In genomic region chr8:126692711-126693110, GRCm38 (mm10) we compare ENCODE assay signal across 18 mouse cellular contexts.
DNase-seq lines count a peak whose midpoint lies in the region; ATAC-seq and TF ChIP-seq lines count a peak whose summit lies in the region.
"Had no signal": no experiment of that assay in that cellular context is flagged by ENCODE, and none has a peak within 500 bp of the region (broad histone marks: within the 10 kb centered on the region; RNA-seq: fewer than 3 reads in every experiment).

No protein-coding gene starts in this region.

- 80% methylated on average over 3 of the region's 3 CpGs for WGBS in heart, embryonic 14.5 days
- 76% methylated on average over 3 of the region's 3 CpGs for WGBS in lung, embryonic 15.5 days
- WGBS in stomach, postnatal 0 days, result 65% methylated on average over 3 of the region's 3 CpGs

- H3K36me3 ChIP-seq in heart, embryonic 14.5 days (ENCODE audit: control insufficient read depth, insufficient read depth, low read length), result no peaks in the 10 kb centered on the region
- H3K36me3 ChIP-seq in lung, embryonic 15.5 days, result no peaks in the 10 kb centered on the region
- H3K36me3 ChIP-seq in stomach, postnatal 0 days (ENCODE audit: control insufficient read depth, insufficient read depth, low read length), result no peaks in the 10 kb centered on the region
- H3K36me3 ChIP-seq: embryonic facial prominence, embryonic 10.5 days; forebrain, embryonic 15.5 days; intestine, embryonic 15.5 days; midbrain, embryonic 12.5 days; neural tube, embryonic 15.5 days had no signal

- no peak overlapping the region for H3K4me3 ChIP-seq in heart, embryonic 14.5 days (ENCODE audit: control insufficient read depth in 1 of 2, insufficient read depth in 1 of 2, low read depth in 1 of 2, low read length in 2 of 2)
- no peak overlapping the region for H3K4me3 ChIP-seq in lung, embryonic 15.5 days
- H3K4me3 ChIP-seq in stomach, postnatal 0 days (ENCODE audit: low read depth, low read length), result no peak overlapping the region
- H3K4me3 ChIP-seq: embryonic facial prominence, embryonic 10.5 days; forebrain, embryonic 15.5 days; intestine, embryonic 15.5 days; midbrain, embryonic 12.5 days; neural tube, embryonic 15.5 days had no signal

- peaks cover 4 to 8% of the 10 kb centered on the region in 2 experiments; a peak in 3 of 4 replicates for H3K4me1 ChIP-seq in heart, embryonic 14.5 days (ENCODE audit: control insufficient read depth in 2 of 2, insufficient read depth in 2 of 2, low read length in 2 of 2)
- peaks cover 32% of the 10 kb centered on the region for H3K4me1 ChIP-seq in lung, embryonic 15.5 days
- 0 out of 2 replicates have a peak, but pooled peaks cover 7% of the 10 kb centered on the region for H3K4me1 ChIP-seq in stomach, postnatal 0 days (replicated peaks; ENCODE audit: control insufficient read depth, insufficient read depth)
- H3K4me1 ChIP-seq: forebrain, embryonic 15.5 days; midbrain, embryonic 12.5 days had no signal

- H3K27me3 ChIP-seq in heart, embryonic 14.5 days (ENCODE audit: control insufficient read depth, insufficient read depth, low read length), result no peaks in the 10 kb centered on the region
- no peaks in the 10 kb centered on the region for H3K27me3 ChIP-seq in lung, embryonic 15.5 days
- H3K27me3 ChIP-seq in stomach, postnatal 0 days (ENCODE audit: control insufficient read depth, insufficient read depth, low read length), result no peaks in the 10 kb centered on the region
- H3K27me3 ChIP-seq: forebrain, embryonic 15.5 days; intestine, embryonic 15.5 days; midbrain, embryonic 12.5 days; neural tube, embryonic 15.5 days had no signal

- H3K9me3 ChIP-seq in heart, embryonic 14.5 days (ENCODE audit: control insufficient read depth, low read length), result no peaks in the 10 kb centered on the region
- H3K9me3 ChIP-seq in lung, embryonic 15.5 days, result no peaks in the 10 kb centered on the region
- no peaks in the 10 kb centered on the region for H3K9me3 ChIP-seq in stomach, postnatal 0 days (ENCODE audit: control insufficient read depth, low read length)
- H3K9me3 ChIP-seq: embryonic facial prominence, embryonic 10.5 days; forebrain, embryonic 15.5 days; intestine, embryonic 15.5 days; midbrain, embryonic 12.5 days; neural tube, embryonic 15.5 days had no signal

- peak overlapping the region; percentile 27 to 39; a peak in 3 of 4 replicates for H3K27ac ChIP-seq in heart, embryonic 14.5 days (replicated peaks in 1 of 2; ENCODE audit: control insufficient read depth in 1 of 2, insufficient read depth in 1 of 2, low read depth in 2 of 2, low read length in 2 of 2)
- H3K27ac ChIP-seq in lung, embryonic 15.5 days, result 0 out of 2 replicates have a peak overlapping the region, but pooled peaks have one; percentile 42
- peak overlapping the region; percentile 61 for H3K27ac ChIP-seq in stomach, postnatal 0 days (replicated peaks)
- H3K27ac ChIP-seq: embryonic facial prominence, embryonic 10.5 days; forebrain, embryonic 15.5 days; intestine, embryonic 15.5 days; midbrain, embryonic 12.5 days; neural tube, embryonic 15.5 days had no signal

- no peak for TF ChIP-seq EP300 in stomach, postnatal 0 days (optimal IDR thresholded peaks at IDR 0.05)

- intact Hi-C loops in heart, postnatal 10 days (cut with DNase I), result no loop called here

- TF ChIP-seq CTCF in brain, embryonic 14.5 days (IDR thresholded peaks at IDR 0.05; ENCODE audit: borderline replicate concordance, extremely low read depth, insufficient read depth, insufficient read length), result no peak
- TF ChIP-seq CTCF in stomach, postnatal 0 days (IDR thresholded peaks at IDR 0.05; ENCODE audit: low read depth), result no peak

- H3K4me2 ChIP-seq in heart, embryonic 14.5 days (ENCODE audit: low read length), result no peak overlapping the region
- H3K4me2 ChIP-seq in lung, embryonic 15.5 days, result no peak overlapping the region
- no peak overlapping the region for H3K4me2 ChIP-seq in stomach, postnatal 0 days (replicated peaks; ENCODE audit: low read depth)
- H3K4me2 ChIP-seq: forebrain, embryonic 15.5 days; intestine, embryonic 15.5 days; liver, embryonic 11.5 days; midbrain, embryonic 12.5 days; neural tube, embryonic 15.5 days had no signal

- no peak for ATAC-seq in heart, embryonic 14.5 days (ENCODE audit: insufficient number of reproducible peaks, insufficient read depth, low FRiP score, low read depth)
- no peak for ATAC-seq in lung, embryonic 15.5 days (ENCODE audit: borderline replicate concordance, extremely low read depth, low FRiP score, low TSS enrichment)
- ATAC-seq in stomach, postnatal 0 days (ENCODE audit: low FRiP score, low TSS enrichment), result no peak
- ATAC-seq: forebrain, embryonic 15.5 days; hindbrain, embryonic 16.5 days; intestine, embryonic 15.5 days; liver, postnatal 0 days had no signal

- no peak for DNase-seq in heart, postnatal 10 days
- DNase-seq in lung, postnatal 14 days, result no peak
- peak; percentile 48 for DNase-seq in brain, embryonic 14.5 days (ENCODE audit: low read depth)
- no peak for DNase-seq in stomach, postnatal 0 days (ENCODE audit: low spot score)
- DNase-seq in layer of hippocampus, postnatal 25 days (ENCODE audit: extremely low spot score in 1 of 2, low spot score in 1 of 2), result no peak
- DNase-seq: cerebellum, adult 11 months; left cerebral cortex, postnatal 4 days; liver, postnatal 0 days; thymus, adult 2 months had no signal

- no peak overlapping the region for H3K9ac ChIP-seq in heart, embryonic 14.5 days (ENCODE audit: low read length)
- H3K9ac ChIP-seq in lung, embryonic 15.5 days, result no peak overlapping the region
- H3K9ac ChIP-seq in stomach, postnatal 0 days (ENCODE audit: low read length), result no peak overlapping the region
- H3K9ac ChIP-seq: forebrain, embryonic 15.5 days; intestine, embryonic 15.5 days; liver, postnatal 0 days; midbrain, embryonic 12.5 days; neural tube, embryonic 15.5 days had no signal

- TF ChIP-seq POLR2A in brain, embryonic 14.5 days (IDR thresholded peaks at IDR 0.05; ENCODE audit: borderline replicate concordance, extremely low read depth, insufficient read depth, insufficient read length, poor library complexity, severe bottlenecking), result no peak
